Mouse (Mus musculus) intestine, postnatal 0 days (tissue): ENCODE measurements around the gene Tbcd. TPM values are rescaled to one million over a fixed set of nuclear protein-coding genes. Genes with fewer than 3 reads are reported as not detected.

Experiments used
- ATAC-seq: fragments of 200-750 bp; cut with Nextera tagmentation; 2 replicates; pipeline ENCODE4 v1.8.0; 2017; ENCODE audit warnings: mild to moderate bottlenecking, moderate TSS enrichment, moderate library complexity
- H3K27ac ChIP-seq: fragments of 300-500 bp; sonication (generic); 2 replicates; pipeline ENCODE4 v1.5.1; 2014; ENCODE audit warnings: mild to moderate bottlenecking, low read depth, low read length, moderate library complexity
- H3K27me3 ChIP-seq: fragments of 300-500 bp; sonication (generic); replicated peaks from 2 replicates; pipeline ENCODE4 v1.6.1; 2014; ENCODE audit warnings: low read length, mixed read lengths; ENCODE audit not compliant: control insufficient read depth, insufficient read depth
- H3K36me3 ChIP-seq: fragments of 300-500 bp; sonication (generic); 2 replicates; pipeline ENCODE4 v1.6.1; 2014; ENCODE audit warnings: mild to moderate bottlenecking, moderate library complexity; ENCODE audit not compliant: control insufficient read depth, insufficient read depth
- H3K4me1 ChIP-seq: fragments of 300-500 bp; sonication (generic); replicated peaks from 2 replicates; pipeline ENCODE4 v1.6.1; 2014; ENCODE audit warnings: antibody characterized with exemption, low read length, mixed read lengths; ENCODE audit not compliant: control insufficient read depth, insufficient read depth
- H3K4me2 ChIP-seq: fragments of 300-500 bp; sonication (generic); replicated peaks from 2 replicates; pipeline ENCODE4 v1.6.1; 2014; ENCODE audit warnings: low read depth, mild to moderate bottlenecking, moderate library complexity
- H3K4me3 ChIP-seq: fragments of 300-500 bp; sonication (generic); 2 replicates; pipeline ENCODE4 v1.5.1; 2014; ENCODE audit warnings: low read depth, low read length
- H3K9ac ChIP-seq: fragments of 300-500 bp; sonication (generic); 2 replicates; pipeline ENCODE4 v1.6.1; 2014; ENCODE audit warnings: mild to moderate bottlenecking, low read depth, low read length
- H3K9me3 ChIP-seq: fragments of 300-500 bp; sonication (generic); 2 replicates; pipeline ENCODE4 v1.6.1; 2016; ENCODE audit warnings: mixed run types; ENCODE audit not compliant: control insufficient read depth
- CTCF ChIP-seq: sonication (generic); IDR thresholded peaks from 2 replicates; pipeline ENCODE4 v1.5.1; 2016; ENCODE audit warnings: low read depth, mild to moderate bottlenecking, control low read depth, antibody characterized with exemption, moderate library complexity
- WGBS: fragments of 180-500 bp; shearing (Covaris S2); extraction: QIAGEN DNeasy Blood & Tissue Kit; methylation state at CpG from one replicate; pipeline ENCODE4 v1.1.7; 2014; 5-methylcytosine and 5-hydroxymethylcytosine counted together
- polyA plus RNA-seq: library from polyadenylated mRNA; unstranded; fragments of >200 nt; fragmentation: Nextera tagmentation; extraction: Ambion mirVana; gene quantifications from 2 replicates; pipeline ENCODE4 v1.2.1, GENCODE M21; 2015

Gene Tbcd
- polyA plus RNA-seq, 1 experiment from 2014 or later, result 29.9 TPM

DNA sequence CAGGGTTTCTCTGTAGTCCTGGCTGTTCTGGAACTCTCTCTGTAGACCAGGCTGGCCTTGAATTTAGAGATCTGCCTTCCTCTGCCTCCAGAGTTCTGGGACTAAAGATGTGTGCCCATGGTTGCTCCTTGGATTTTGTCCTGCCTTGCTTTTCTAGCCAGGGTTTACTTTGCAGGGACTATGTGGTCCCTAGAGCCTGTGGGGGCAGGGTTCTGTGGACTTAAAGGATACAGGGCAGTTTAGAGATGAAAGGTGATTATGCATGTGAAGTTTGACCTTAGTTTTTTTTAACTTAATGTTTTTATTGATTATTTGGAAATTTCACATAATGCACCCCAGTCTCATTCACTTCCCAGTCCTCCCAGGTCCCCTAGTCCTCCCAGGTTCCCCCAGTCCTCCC is 38.9 kb downstream of the Tbcd start:
- Histone ChIP-seq H3K36me3 (no peaks in the 10 kb centered on the region), H3K4me1 (no peaks in the 10 kb centered on the region), H3K4me2 (no peak overlapping the region), H3K27ac (no peak overlapping the region), H3K9me3 (no peaks in the 10 kb centered on the region), H3K27me3 (no peaks in the 10 kb centered on the region), H3K4me3 (no peak overlapping the region), H3K9ac (no peak overlapping the region)
- TF ChIP-seq CTCF, result no peak
- no peak for ATAC-seq

DNA sequence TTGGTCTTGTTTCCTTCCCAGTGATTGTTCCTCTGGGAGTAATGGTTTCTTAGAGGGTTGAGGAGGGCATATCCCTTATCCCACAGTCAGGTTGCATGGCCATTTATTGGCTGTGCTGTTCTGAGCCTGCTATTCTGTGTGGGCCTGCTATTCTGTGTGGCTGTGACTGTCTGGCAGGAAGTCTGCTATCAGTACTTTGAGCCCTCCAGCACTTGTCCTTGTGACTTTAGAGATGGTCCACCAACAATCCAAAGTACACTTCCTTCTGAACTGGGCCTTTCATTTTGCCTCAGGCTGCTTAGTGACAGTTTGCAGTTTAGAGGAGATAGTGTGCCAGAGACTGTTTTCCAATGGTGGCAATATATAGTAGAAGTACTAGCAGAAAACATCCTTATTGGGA is 48.8 kb downstream of the Tbcd start:
- no peaks in the 10 kb centered on the region for H3K27me3 ChIP-seq
- H3K4me2 ChIP-seq, result no peak overlapping the region
- ATAC-seq, result peak; percentile 82
- H3K4me3 ChIP-seq, result no peak overlapping the region
- H3K9ac ChIP-seq, result no peak overlapping the region
- no peaks in the 10 kb centered on the region for H3K4me1 ChIP-seq
- H3K9me3 ChIP-seq, result no peaks in the 10 kb centered on the region
- peak overlapping the region; percentile 15 for H3K27ac ChIP-seq
- no peak for TF ChIP-seq CTCF
- H3K36me3 ChIP-seq, result peaks cover 41% of the 10 kb centered on the region

DNA sequence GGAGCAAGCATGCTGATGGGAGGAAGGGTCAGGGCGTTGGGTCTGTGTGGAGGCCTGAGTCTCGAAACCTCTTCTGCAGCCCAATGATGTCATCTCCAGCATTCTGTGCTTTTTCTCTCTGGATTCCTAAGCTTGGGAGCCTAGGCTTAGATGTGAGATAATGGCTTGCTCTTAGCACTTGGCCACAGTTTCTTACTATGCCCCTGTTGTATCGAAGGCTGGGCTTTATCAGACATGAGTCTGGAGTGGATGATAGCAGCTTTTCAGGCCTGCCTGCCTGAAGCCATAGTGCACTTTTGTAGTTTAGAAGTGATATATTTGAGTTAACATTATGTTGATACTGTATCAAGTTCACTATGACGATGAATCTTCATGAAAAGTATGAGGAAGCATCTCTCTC is 49.8 kb downstream of the Tbcd start:
- H3K36me3 ChIP-seq, result peaks cover 49% of the 10 kb centered on the region
- no peak overlapping the region for H3K4me3 ChIP-seq
- H3K27ac ChIP-seq, result no peak overlapping the region
- TF ChIP-seq CTCF, result no peak
- ATAC-seq, result no peak
- H3K27me3 ChIP-seq, result no peaks in the 10 kb centered on the region
- no peak overlapping the region for H3K9ac ChIP-seq
- no peaks in the 10 kb centered on the region for H3K4me1 ChIP-seq
- no peak overlapping the region for H3K4me2 ChIP-seq
- 86% methylated on average over 4 of the region's 4 CpGs for WGBS
- H3K9me3 ChIP-seq, result no peaks in the 10 kb centered on the region

DNA sequence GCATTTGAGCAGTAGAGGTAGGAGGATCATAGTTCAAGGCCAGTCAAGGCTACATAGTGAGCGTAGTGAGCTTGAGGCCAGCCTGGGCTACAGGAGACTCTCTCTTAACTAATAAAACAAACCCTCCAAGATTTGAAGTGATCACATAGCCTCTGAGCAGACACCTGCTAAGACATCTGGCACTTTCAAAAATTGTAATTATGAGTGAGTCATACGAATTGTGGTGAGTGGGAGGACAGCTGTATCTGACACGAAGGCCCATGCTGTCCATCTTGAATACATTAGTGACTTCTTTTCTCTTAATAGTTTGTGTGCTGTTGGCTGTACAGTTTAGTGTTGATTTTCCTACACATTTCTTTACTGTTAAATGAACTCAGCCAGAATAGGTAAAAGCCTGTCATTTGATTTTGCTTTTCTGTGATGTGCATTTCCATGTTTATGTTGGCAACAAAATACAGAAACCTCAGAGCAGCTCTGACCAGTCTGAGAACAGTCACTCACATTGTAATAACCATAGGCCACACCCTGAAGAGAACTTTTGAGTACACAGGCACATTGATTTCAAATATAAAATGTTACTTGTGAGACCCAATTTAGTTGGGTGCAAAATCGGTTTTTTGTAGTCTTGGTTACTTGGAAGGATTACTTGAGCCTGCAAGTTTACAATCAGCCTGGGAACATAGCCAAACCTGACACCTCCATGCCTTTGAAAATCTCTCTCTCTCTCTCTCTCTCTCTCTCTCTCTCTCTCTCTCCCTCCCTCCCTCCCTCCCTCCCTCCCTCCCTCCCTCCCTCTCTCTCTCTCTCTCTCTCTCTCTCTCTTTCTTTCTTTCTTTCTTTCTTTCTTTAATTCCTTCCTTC is 50.5 kb downstream of the Tbcd start:
- no peak for TF ChIP-seq CTCF
- whole genome bisulfite sequencing, result 77% methylated on average over 4 of the region's 4 CpGs
- H3K27ac ChIP-seq, result no peak overlapping the region
- no peak overlapping the region for H3K4me3 ChIP-seq
- no peak for ATAC-seq
- H3K36me3 ChIP-seq, result peaks cover 47% of the 10 kb centered on the region
- no peaks in the 10 kb centered on the region for H3K4me1 ChIP-seq
- no peaks in the 10 kb centered on the region for H3K27me3 ChIP-seq
- no peaks in the 10 kb centered on the region for H3K9me3 ChIP-seq
- H3K9ac ChIP-seq, result no peak overlapping the region
- H3K4me2 ChIP-seq, result no peak overlapping the region

DNA sequence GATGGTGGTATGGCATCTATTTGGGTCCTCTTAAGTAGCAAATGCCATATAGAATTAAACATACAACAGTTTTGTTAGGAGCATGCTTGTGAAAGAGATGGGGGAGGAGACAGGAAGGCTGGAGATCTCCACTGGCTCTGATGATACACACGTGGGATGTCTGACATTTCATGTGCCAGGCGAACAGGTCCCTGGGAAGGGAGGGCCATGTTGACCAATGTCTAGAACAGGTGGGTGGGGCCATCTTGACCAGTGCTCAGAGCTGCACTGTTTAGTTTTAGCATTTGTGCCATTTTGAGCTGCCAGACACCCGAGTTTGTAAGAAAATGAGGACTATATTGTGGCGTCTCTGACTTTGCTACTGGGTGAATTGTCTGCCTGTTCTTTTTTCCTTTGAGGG is 56.7 kb downstream of the Tbcd start:
- 69% methylated on average over 4 of the region's 4 CpGs for WGBS
- H3K27ac ChIP-seq, result no peak overlapping the region
- peaks cover 24% of the 10 kb centered on the region for H3K36me3 ChIP-seq
- H3K9ac ChIP-seq, result no peak overlapping the region
- no peak for ATAC-seq
- H3K4me2 ChIP-seq, result no peak overlapping the region
- H3K4me3 ChIP-seq, result no peak overlapping the region
- H3K27me3 ChIP-seq, result no peaks in the 10 kb centered on the region
- no peak for TF ChIP-seq CTCF
- H3K4me1 ChIP-seq, result no peaks in the 10 kb centered on the region
- no peaks in the 10 kb centered on the region for H3K9me3 ChIP-seq

DNA sequence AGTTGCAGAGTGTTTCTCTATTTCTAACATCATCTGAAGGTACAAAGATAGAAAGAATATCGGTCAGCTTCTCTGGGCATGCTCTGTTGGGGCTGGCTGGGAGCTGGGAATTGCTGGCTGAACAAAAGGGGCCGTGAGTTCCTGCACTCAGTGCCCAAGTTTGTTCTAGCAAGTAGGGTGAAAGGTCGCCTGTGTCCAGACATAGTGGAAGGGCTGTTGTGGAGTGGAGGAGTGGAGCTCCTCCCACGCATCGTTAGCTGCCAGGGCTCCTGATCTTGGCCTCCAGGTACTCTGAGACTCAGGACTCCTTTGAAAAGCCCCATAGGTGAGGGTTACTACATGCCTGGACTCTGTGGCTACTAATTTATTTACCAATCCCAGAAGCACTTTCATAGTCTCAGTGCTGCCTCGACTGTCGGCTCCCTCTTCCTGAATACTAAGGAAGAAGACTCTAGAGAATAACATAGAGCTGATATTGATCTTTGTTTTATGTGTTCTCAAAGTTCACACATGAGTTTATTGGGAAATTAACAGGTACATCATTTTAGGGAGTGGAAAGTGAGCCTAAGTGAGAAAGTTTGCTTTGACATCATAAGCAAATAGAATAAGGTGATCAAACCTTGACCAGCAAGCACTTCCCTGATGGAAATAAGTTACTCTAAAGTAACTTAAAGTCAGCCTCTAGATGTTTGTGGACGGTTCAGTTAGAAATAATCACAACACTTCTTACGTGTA is 58.9 kb downstream of the Tbcd start:
- Histone ChIP-seq H3K9ac (no peak overlapping the region), H3K4me1 (no peaks in the 10 kb centered on the region), H3K4me3 (no peak overlapping the region), H3K36me3 (peaks cover 8% of the 10 kb centered on the region), H3K27ac (no peak overlapping the region), H3K9me3 (no peaks in the 10 kb centered on the region), H3K27me3 (no peaks in the 10 kb centered on the region), H3K4me2 (no peak overlapping the region)
- TF ChIP-seq CTCF, result no peak
- 52% methylated on average over 9 of the region's 9 CpGs for WGBS
- ATAC-seq, result peak; percentile 41; the same call in 1 of the 2 replicates
